Mouse (Mus musculus): Measurements from ENCODE around the gene Btla. TPM values are rescaled to one million over a fixed set of nuclear protein-coding genes. Genes with fewer than 3 reads are reported as not detected.

The Btla gene
- total RNA-seq, 4 experiments from 2014 or later = 0.48 to 0.88 (median 0.56) TPM

- no peak for DNase-seq (ENCODE audit: low spot score in 2 of 2)
Measured at GRCm38 (mm10) chr16:45257567-45257966, 33.5 kb downstream of the Btla start.

- no peak for DNase-seq (ENCODE audit: low spot score in 2 of 2)
Measured at GRCm38 (mm10) chr16:45259663-45260062, 35.5 kb downstream of the Btla start.

- no peak for DNase-seq (ENCODE audit: low spot score in 2 of 2)
Measured at GRCm38 (mm10) chr16:45261321-45261720, 37.2 kb downstream of the Btla start.

GRCm38 (mm10) chr16:45262051-45262450 lies 37.9 kb downstream of the Btla start:
- no peak for DNase-seq (ENCODE audit: low spot score in 2 of 2)

GRCm38 (mm10) chr16:45269886-45270285 lies 45.8 kb downstream of the Btla start:
- no peak for DNase-seq (ENCODE audit: low spot score in 2 of 2)

GRCm38 (mm10) chr16:45283093-45283492 lies 59.0 kb downstream of the Btla start:
- DNase-seq (ENCODE audit: low spot score in 2 of 2) = no peak

GRCm38 (mm10) chr16:45297806-45298205 lies 73.7 kb downstream of the Btla start:
- no peak for DNase-seq (ENCODE audit: low spot score in 2 of 2)

Other genes starting within 250 kb of the Btla start
- gene Ccdc80, start 130.9 kb upstream of the Btla start, total RNA-seq (2022) = 1 to 10 TPM; 5.0 to 7.5 (median 6.3) TPM
- 10 to 100 TPM; 47.0 to 60.6 (median 52.4) TPM for gene Slc35a5, start 65.6 kb upstream of the Btla start, total RNA-seq (2022)
- 10 to 100 TPM; 42.9 to 46.0 (median 45.4) TPM for gene Atg3, start 65.5 kb upstream of the Btla start, total RNA-seq (2022)
- gene Cd200, start 184.7 kb downstream of the Btla start, total RNA-seq (2022) = 100 to 1,000 TPM in 2 of 4 experiments, 10 to 100 TPM in 2; 93.1 to 117 (median 102) TPM

All from left cerebral cortex, adult 8-10 months (tissue).